Mouse (Mus musculus): ENCODE data around the gene Lysmd1. TPM values are rescaled to one million over a fixed set of nuclear protein-coding genes. Genes with fewer than 3 reads are reported as not detected.
A peak's percentile ranks its signal among the peaks of the same experiment; 100 is the strongest.

Lysmd1 gene
- polyA plus RNA-seq, 1 experiment, result 21.4 TPM

GRCm38 (mm10) chr3:95159511-95159986 lies 25.7 kb downstream of the Lysmd1 start:
- TF ChIP-seq CTCF (IDR thresholded peaks at IDR 0.05; ENCODE audit: extremely low read depth, insufficient read depth, low read length) (no peak), POLR2A (IDR thresholded peaks at IDR 0.05; ENCODE audit: extremely low read depth, insufficient read depth, low read length) (no peak)
- no peak overlapping the region for H3K27ac ChIP-seq (ENCODE audit: insufficient read depth, low read length)
- H3K4me3 ChIP-seq (ENCODE audit: insufficient read depth, low read length), result peak overlapping the region; percentile 99
- peaks cover 3% of the 10 kb centered on the region; the same call in 1 of the 2 replicates for H3K4me1 ChIP-seq (ENCODE audit: control insufficient read depth, insufficient read depth, low read length)

- Histone ChIP-seq H3K4me1 (ENCODE audit: control insufficient read depth, insufficient read depth, low read length) (peaks cover 3% of the 10 kb centered on the region; the same call in 1 of the 2 replicates), H3K27ac (ENCODE audit: insufficient read depth, low read length) (no peak within 1 kb of the TSS), H3K4me3 (ENCODE audit: insufficient read depth, low read length) (peak within 1 kb of the TSS; percentile 99)
- TF ChIP-seq CTCF (IDR thresholded peaks at IDR 0.05; ENCODE audit: extremely low read depth, insufficient read depth, low read length) (no peak), POLR2A (IDR thresholded peaks at IDR 0.05; ENCODE audit: extremely low read depth, insufficient read depth, low read length) (peak; percentile 91)
These were observed 26.4 kb downstream of the Lysmd1 start, which contains the start of gene Sema6c for GRCm38 (mm10) chr3:95159987-95160963. Sema6c (plus strand) TSS chr3:95160457.

- peak overlapping the region; percentile 99 for H3K4me3 ChIP-seq (ENCODE audit: insufficient read depth, low read length)
- H3K27ac ChIP-seq (ENCODE audit: insufficient read depth, low read length), result no peak overlapping the region
- H3K4me1 ChIP-seq (ENCODE audit: control insufficient read depth, insufficient read depth, low read length), result peaks cover 3% of the 10 kb centered on the region; the same call in 1 of the 2 replicates
- TF ChIP-seq CTCF (IDR thresholded peaks at IDR 0.05; ENCODE audit: extremely low read depth, insufficient read depth, low read length) (no peak), POLR2A (IDR thresholded peaks at IDR 0.05; ENCODE audit: extremely low read depth, insufficient read depth, low read length) (no peak)
These were observed 27.2 kb downstream of the Lysmd1 start for GRCm38 (mm10) chr3:95161041-95161551.

- H3K4me1 ChIP-seq (ENCODE audit: control insufficient read depth, insufficient read depth, low read length), result peaks cover 3% of the 10 kb centered on the region; the same call in 1 of the 2 replicates
- no peak overlapping the region for H3K27ac ChIP-seq (ENCODE audit: insufficient read depth, low read length)
- TF ChIP-seq POLR2A (IDR thresholded peaks at IDR 0.05; ENCODE audit: extremely low read depth, insufficient read depth, low read length), result no peak
- TF ChIP-seq CTCF (IDR thresholded peaks at IDR 0.05; ENCODE audit: extremely low read depth, insufficient read depth, low read length), result no peak
- H3K4me3 ChIP-seq (ENCODE audit: insufficient read depth, low read length), result peak overlapping the region; percentile 99
These were observed 27.9 kb downstream of the Lysmd1 start for GRCm38 (mm10) chr3:95161618-95162344.

GRCm38 (mm10) chr3:95162345-95162628 lies 28.4 kb downstream of the Lysmd1 start:
- H3K27ac ChIP-seq (ENCODE audit: insufficient read depth, low read length), result no peak overlapping the region
- H3K4me1 ChIP-seq (ENCODE audit: control insufficient read depth, insufficient read depth, low read length), result peaks cover 3% of the 10 kb centered on the region; the same call in 1 of the 2 replicates
- TF ChIP-seq CTCF (IDR thresholded peaks at IDR 0.05; ENCODE audit: extremely low read depth, insufficient read depth, low read length), result no peak
- TF ChIP-seq POLR2A (IDR thresholded peaks at IDR 0.05; ENCODE audit: extremely low read depth, insufficient read depth, low read length), result no peak
- H3K4me3 ChIP-seq (ENCODE audit: insufficient read depth, low read length), result peak overlapping the region; percentile 99; the same call in 1 of the 2 replicates

- Histone ChIP-seq H3K4me3 (ENCODE audit: insufficient read depth, low read length) (no peak overlapping the region), H3K27ac (ENCODE audit: insufficient read depth, low read length) (no peak overlapping the region), H3K4me1 (ENCODE audit: control insufficient read depth, insufficient read depth, low read length) (peaks cover 3% of the 10 kb centered on the region; the same call in 1 of the 2 replicates)
- no peak for TF ChIP-seq POLR2A (IDR thresholded peaks at IDR 0.05; ENCODE audit: extremely low read depth, insufficient read depth, low read length)
- TF ChIP-seq CTCF (IDR thresholded peaks at IDR 0.05; ENCODE audit: extremely low read depth, insufficient read depth, low read length), result no peak
These were observed 29.7 kb downstream of the Lysmd1 start for GRCm38 (mm10) chr3:95163419-95164255.

GRCm38 (mm10) chr3:95164256-95164550 lies 30.3 kb downstream of the Lysmd1 start:
- H3K27ac ChIP-seq (ENCODE audit: insufficient read depth, low read length), result no peak overlapping the region

GRCm38 (mm10) chr3:95164840-95165239 lies 31.0 kb downstream of the Lysmd1 start:
- no peak for TF ChIP-seq POLR2A (IDR thresholded peaks at IDR 0.05; ENCODE audit: extremely low read depth, insufficient read depth, low read length)
- no peak for TF ChIP-seq CTCF (IDR thresholded peaks at IDR 0.05; ENCODE audit: extremely low read depth, insufficient read depth, low read length)
- H3K4me3 ChIP-seq (ENCODE audit: insufficient read depth, low read length), result no peak overlapping the region
- no peak overlapping the region for H3K27ac ChIP-seq (ENCODE audit: insufficient read depth, low read length)
- peaks cover 3% of the 10 kb centered on the region; the same call in 1 of the 2 replicates for H3K4me1 ChIP-seq (ENCODE audit: control insufficient read depth, insufficient read depth, low read length)

More at GRCm38 (mm10) chr3:95164256-95164550, 30.3 kb downstream of the Lysmd1 start:
- TF ChIP-seq POLR2A (IDR thresholded peaks at IDR 0.05; ENCODE audit: extremely low read depth, insufficient read depth, low read length) (no peak), CTCF (IDR thresholded peaks at IDR 0.05; ENCODE audit: extremely low read depth, insufficient read depth, low read length) (no peak)
- Histone ChIP-seq H3K4me1 (ENCODE audit: control insufficient read depth, insufficient read depth, low read length) (peaks cover 3% of the 10 kb centered on the region; the same call in 1 of the 2 replicates), H3K4me3 (ENCODE audit: insufficient read depth, low read length) (no peak overlapping the region)

Measured in cortical plate, adult 2 months (tissue).